Mouse (Mus musculus): Measurements from ENCODE around the gene Epyc. TPM values are rescaled to one million over a fixed set of nuclear protein-coding genes. Genes with fewer than 3 reads are reported as not detected.
"Not testable (repeated sequence)": the region's sequence is repeated elsewhere in the genome, so short reads cannot be mapped to it uniquely, and the experiment has no call there.

Gene Epyc
- total RNA-seq, 2 experiments from 2014 or later = not detected

DNA sequence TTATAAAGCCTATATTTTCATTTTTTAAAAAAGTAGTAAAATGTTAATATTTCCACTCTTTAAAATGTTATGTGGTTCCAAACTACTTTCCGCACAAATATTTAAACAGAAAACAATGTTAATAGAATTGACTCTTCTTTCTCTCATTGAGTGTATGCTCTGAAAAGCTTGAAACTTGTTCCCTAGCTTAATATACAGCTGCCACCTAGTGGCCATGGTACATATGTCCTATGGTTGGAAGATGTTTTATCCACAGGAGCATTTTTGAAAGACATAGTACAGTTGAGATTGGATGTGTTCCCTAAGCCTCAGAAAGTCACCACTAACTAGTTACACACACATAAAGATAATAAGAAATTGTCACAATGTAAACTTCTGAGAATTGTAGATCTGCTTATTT is 60.7 kb downstream of the Epyc start:
- ATAC-seq (replicated peaks; ENCODE audit: low FRiP score, poor library complexity, severe bottlenecking) = no peak

DNA sequence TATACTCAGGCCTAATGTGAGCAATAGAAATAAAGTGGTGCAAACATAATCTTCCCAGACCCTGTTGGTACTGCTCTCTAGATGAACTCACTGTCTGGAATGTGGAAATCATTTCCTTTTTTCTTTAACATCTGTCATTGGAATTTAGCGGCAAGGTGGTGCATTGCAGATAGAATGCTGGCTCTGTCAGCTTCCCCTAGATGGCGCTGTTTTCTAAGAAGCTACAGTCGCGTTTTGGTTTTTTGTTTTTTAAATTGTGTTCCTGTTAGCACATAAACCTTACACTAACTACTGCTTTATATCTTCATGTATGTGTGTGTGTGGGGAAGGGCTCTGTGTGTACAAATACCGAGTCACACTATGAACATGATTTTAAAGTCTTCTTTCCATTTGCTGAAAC is 68.8 kb downstream of the Epyc start:
- ATAC-seq (replicated peaks; ENCODE audit: low FRiP score, poor library complexity, severe bottlenecking) = no peak

DNA sequence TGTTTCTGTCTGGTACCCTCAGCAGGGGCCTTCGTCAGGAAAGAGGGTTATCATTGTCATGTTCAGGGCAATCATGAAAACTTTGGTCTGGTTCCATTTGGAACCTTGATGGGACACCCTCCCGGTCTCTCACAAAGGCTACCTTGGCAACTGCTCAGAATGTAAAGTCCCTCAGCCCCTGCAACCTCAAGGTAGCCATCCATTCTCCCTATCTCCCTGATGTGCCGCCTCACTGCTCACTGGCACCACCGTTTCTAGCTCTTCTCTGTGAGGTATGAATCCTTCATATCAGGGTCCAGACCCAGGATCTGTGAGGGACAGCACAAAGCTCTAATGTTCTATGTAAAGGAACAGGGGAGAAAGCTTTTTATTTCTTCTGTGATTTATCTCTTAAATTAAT is 70.7 kb downstream of the Epyc start:
- no peak for ATAC-seq (replicated peaks; ENCODE audit: low FRiP score, poor library complexity, severe bottlenecking)

DNA sequence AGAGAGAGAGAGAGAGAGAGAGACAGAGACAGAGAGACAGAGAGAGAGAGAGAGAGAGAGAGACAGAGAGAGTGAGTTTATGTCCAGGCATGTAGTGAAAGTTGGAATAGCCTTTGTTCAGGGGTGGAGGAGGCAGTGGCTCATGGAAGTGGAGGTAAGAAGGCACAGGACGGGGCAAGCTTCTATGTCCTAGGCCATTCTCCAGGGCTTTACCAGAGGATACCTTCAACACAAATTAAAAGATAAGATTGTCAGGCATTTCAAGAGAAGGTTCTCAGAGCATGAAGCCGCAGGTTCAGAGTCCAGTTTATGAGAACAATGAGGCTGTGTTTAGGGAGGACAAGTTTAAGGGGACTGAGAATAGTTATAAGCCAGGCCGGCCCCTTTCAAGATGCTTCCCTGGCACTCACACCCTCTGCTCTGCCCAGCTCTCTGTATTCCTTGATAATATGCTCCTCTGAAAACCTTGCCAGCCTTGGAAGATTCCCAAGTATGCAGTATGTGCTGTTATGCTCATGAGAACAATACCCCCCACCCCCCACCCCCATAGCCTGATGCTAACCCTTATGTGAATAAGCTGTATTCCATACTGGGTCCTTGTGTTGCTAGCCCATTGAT is 71.5 kb downstream of the Epyc start:
- no peak for ATAC-seq (replicated peaks; ENCODE audit: low FRiP score, poor library complexity, severe bottlenecking)

DNA sequence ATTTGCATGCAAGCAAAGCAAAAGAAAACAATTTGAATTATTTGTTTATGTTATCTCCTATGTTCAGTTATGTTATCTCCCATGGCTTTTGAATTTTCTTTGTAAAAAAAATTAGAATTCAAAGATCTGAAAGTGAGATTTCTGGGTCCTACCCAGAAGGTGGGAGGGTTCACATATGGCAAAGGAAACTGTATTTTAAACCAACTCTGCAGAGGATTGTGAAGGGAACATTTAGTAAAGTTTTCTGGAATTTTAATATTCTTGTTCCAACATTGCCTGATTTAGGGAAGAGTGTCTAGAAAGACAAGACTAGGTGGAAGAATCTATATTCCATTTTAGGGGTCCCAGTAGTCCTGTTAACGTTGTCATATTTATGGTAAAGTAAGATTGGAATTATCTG is 73.4 kb downstream of the Epyc start:
- ATAC-seq (replicated peaks; ENCODE audit: low FRiP score, poor library complexity, severe bottlenecking) = no peak

DNA sequence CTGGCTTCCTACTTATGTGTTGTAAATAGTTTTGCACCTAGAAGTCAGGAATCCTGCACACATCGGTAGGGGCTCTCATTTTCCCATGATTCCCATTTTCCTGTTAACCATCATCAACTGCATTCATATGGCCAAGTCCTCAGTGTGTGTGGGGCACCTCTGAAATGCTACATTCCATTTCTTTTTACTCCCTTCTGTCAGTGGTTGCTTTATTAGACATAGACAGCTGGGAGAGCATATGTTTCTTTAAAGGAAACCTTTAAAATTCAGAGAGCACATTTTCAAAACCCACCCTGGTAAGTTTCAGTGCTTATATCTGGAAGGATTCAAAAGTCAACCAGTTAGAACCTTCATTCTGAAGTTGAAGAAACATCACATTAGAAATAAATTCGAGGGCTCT is 74.2 kb downstream of the Epyc start:
- ATAC-seq (replicated peaks; ENCODE audit: low FRiP score, poor library complexity, severe bottlenecking) = no peak

DNA sequence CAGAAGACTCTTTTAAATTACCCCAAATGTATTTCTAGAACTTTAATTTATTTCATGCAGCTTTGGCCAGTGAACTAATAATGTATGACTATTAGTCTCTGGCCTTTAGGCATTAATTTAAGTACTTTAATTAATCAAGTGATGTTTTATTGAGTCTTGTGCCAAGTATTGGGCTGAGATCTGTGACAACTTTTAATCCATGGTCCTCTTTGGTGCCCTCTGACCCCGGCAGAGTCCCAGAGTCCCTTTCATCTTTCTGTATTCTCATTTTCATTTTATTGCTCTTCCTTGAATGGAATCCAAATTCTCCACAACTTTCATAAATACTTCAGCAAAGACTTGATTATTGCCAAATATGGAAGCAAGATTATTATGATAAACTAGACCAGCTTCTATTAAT is 76.8 kb downstream of the Epyc start:
- no peak for ATAC-seq (replicated peaks; ENCODE audit: low FRiP score, poor library complexity, severe bottlenecking)

DNA sequence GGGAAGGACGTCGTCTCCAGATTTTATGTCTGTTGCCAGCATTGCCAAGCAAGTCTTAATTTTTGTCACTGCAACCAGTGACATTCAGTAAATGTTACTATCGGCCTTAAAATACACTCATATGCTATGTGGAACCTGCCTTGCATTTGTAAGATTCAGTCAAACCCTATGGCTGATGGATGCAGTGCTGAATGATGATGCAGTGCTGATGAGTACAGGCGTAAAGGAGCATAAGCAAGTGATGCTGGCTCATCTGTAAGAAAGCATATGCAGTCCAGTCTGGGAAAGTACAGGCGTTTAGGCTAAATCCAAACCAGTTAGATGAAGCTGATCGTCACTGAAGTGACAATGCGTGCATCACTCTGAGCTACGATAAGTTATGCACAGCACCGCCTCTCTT is 78.8 kb downstream of the Epyc start:
- ATAC-seq (replicated peaks; ENCODE audit: low FRiP score, poor library complexity, severe bottlenecking) = no peak

DNA sequence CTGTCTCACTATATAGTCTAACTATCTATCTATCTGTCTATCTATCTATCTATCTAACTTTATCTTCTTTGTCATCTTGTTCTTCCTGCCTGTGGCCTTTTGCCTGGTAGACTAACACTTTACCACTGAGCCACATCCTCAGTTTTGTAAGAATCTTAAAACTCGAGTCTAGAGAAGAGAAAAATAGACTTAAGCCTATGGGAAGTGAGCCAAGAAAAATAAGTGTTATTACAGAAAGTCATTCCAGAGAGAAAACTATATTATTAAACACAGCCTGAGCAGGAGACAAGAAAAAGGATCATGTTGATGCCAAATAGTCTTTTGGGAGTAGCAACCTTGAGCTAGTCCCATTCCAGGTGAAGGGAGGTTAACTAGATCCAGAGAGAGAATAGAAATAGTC is 82.1 kb downstream of the Epyc start:
- no peak for ATAC-seq (replicated peaks; ENCODE audit: low FRiP score, poor library complexity, severe bottlenecking)

DNA sequence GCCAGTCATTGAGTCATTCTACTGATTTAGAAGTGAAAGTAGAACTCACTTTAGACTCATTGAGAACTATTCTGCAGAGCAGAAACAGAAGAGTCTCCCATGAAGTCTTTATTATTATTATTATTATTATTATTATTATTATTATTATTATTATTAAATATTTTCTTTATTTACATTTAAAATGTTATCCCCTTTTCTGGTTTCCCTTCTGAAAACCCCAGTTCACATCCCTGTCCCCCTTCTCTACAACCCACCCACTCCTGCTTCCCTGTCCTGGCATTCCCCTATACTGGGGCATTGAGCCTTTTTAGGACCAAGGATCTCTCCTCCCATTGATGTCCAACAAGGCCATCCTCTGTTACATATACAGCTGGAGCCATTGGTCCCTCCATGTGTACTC is 82.8 kb downstream of the Epyc start, which contains the start of gene C030005K15Rik:
Gene C030005K15Rik (minus strand): TSS at position 101 of the 400 bp plus-strand sequence.
- not testable (repeated sequence) for ATAC-seq (replicated peaks; ENCODE audit: low FRiP score, poor library complexity, severe bottlenecking)

Other genes with a start within 250 kb of the Epyc start
- gene Dcn, start 164.5 kb upstream of the Epyc start, total RNA-seq (2015; ENCODE audit: low replicate concordance) = 2.1 TPM in 1 of 2 replicates, not detected in the other
- gene Dcn, start 164.5 kb upstream of the Epyc start, total RNA-seq (2017; ENCODE audit: low replicate concordance) = under 0.01 TPM in 1 of 2 replicates, not detected in the other
- gene Lum, start 78.9 kb upstream of the Epyc start, total RNA-seq (2015; ENCODE audit: low replicate concordance) = not detected in 2 replicates
- gene Lum, start 78.9 kb upstream of the Epyc start, total RNA-seq (2017; ENCODE audit: low replicate concordance) = not detected in 2 replicates
- not detected in 2 replicates for gene Kera, start 37.2 kb upstream of the Epyc start, total RNA-seq (2015; ENCODE audit: low replicate concordance)
- gene Kera, start 37.2 kb upstream of the Epyc start, total RNA-seq (2017; ENCODE audit: low replicate concordance) = not detected in 2 replicates
- gene Ccer1, start 49.0 kb downstream of the Epyc start, total RNA-seq (2015; ENCODE audit: low replicate concordance) = not detected in 2 replicates
- gene Ccer1, start 49.0 kb downstream of the Epyc start, total RNA-seq (2017; ENCODE audit: low replicate concordance) = 0.70 TPM in 1 of 2 replicates, not detected in the other
- not detected in 2 replicates for gene C030005K15Rik, start 82.7 kb downstream of the Epyc start, total RNA-seq (2015; ENCODE audit: low replicate concordance)
- gene C030005K15Rik, start 82.7 kb downstream of the Epyc start, total RNA-seq (2017; ENCODE audit: low replicate concordance) = not detected in 2 replicates

Data from erythroblast, adult 5-6 weeks (primary cell).